Mouse (Mus musculus) lung, postnatal 0 days (tissue): ENCODE data around the gene Ssbp3.

Experiments used
- CTCF ChIP-seq: IDR thresholded peaks from 2 replicates; pipeline ENCODE4 v1.5.1; 2016; ENCODE audit warnings: antibody characterized with exemption, mild to moderate bottlenecking
- EP300 ChIP-seq: IDR thresholded peaks from 2 replicates; pipeline ENCODE4 v1.6.1; 2016; ENCODE audit warnings: antibody characterized with exemption, mild to moderate bottlenecking, control low read depth

DNA sequence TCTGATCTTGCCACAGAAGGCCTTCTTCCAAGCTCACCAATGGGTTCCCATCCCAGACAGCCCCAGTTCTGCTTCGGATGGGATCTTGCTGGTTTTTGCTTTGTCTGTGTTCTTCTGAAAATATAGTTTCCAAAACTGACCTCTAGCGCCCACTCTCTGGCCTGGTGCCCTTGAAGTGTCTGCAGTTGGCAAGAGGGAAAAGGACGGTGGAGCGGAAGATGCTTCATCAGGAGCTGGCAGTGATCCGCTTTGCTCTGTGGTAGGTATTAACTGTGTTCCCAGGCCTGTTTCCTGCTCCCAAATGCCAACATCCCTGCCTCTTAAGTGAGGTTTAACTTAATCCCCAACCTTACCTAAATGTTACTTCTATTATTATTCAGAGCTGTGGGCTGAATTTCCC lies 43.3 kb downstream of the Ssbp3 start:
- TF ChIP-seq CTCF (no peak), EP300 (no peak)
